Mouse (Mus musculus) hematopoietic multipotent progenitor cell, adult 10-12 weeks (in vitro differentiated cells): ENCODE results near the gene F8a. TPM values are rescaled to one million over a fixed set of nuclear protein-coding genes. Genes with fewer than 3 reads are reported as not detected.

Experiments
- polyA plus RNA-seq: library from polyadenylated mRNA; stranded (reverse); fragments of >175 nt; gene quantifications from 2 replicates; pipeline ENCODE4 v1.2.3, GENCODE M21; 2012; ENCODE audit warnings: low replicate concordance

F8a gene
- polyA plus RNA-seq: 20.1 and 52.4 TPM in 2 replicates

DNA sequence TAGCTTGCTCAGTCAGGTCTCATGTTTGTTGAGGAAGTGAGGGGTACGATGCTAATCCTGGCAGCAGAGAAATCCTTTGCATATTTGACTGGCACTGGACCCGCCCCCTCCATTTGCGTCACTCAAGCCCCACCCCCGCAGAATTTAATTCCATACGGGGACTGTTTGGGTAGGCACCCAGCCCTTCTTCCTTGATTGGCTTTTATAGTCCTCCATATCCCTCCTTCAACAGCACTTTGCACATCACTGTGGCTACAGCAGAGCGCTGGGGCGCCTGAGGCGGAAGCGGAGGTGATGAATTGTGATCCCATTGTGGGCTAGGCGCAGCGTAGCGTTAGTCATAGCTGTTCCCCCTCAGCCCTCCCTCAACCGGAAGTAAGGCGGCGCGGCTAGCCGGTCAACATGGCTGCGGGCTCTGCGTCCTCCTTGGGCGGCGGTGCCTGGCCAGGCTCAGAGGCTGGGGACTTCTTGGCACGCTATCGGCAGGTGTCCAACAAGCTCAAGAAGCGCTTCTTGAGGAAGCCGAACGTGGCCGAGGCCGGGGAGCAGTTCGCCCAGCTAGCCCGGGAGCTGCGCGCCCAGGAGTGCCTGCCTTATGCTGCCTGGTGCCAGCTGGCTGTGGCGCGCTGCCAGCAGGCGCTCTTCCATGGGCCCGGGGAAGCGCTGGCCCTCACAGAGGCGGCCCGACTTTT lies at the start of gene F8a:
Gene F8a, plus strand, starts transcription at position 378 of the 692 bp plus-strand sequence.

GRCm38 (mm10) chrX:73191934-73192333 lies 36.2 kb upstream of the F8a start, which contains the start of gene Xlr3b:
Gene Xlr3b (plus strand): TSS chrX:73192207.

DNA sequence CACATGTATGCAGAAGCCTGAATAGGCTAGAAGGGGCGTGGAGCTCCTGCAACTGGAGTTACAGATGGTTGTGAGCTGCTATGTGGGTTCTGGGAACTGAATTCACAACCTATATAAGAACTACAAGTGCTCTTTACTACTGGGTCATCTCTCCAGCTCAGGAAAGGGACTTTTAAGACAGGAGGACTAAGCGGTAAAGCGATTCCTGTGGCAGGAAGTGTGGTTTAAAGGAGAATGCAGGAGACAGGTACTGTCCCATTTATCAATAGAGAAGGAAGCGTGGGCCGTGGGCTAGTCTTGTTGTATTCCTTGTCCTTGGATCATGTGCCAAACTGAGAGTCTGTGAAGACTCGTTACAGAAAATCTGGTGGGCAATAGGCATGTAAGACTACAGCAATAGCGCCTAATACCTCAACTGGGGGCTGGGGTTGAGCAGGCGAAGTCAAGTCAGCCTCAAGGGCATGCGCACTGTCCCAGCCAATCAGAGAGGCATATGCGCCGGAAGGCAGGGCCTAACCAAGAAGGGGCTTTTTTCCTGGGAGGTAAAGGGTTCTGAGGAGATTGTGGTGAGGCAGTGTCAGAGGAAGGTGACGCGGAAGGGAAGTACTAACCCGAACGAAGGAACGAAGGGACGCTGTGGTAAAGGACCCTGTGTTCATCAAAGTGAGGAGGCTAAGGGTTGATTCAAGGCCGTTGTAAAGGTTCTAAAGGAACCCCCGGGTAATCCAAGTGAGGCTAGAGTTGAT lies 14.1 kb upstream of the F8a start, which contains the start of gene Xlr4b:
Gene Xlr4b, plus strand, starts transcription at position 515 of the 746 bp plus-strand sequence.

DNA sequence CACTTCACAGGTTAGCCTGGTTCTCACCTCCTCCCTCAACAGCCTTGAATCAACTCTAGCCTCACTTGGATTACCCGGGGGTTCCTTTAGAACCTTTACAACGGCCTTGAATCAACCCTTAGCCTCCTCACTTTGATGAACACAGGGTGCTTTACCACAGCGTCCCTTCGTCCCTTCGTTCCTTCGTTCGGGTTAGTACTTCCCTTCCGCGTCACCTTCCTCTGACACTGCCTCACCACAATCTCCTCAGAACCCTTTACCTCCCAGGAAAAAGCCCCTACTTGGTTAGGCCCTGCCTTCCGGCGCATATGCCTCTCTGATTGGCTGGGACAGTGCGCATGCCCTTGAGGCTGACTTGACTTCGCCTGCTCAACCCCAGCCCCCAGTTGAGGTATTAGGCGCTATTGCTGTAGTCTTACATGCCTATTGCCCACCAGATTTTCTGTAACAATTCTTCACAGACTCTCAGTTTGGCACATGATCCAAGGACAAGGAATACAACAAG lies 14.8 kb downstream of the F8a start, which contains the start of gene Xlr4c:
Gene Xlr4c, minus strand, starts transcription at position 310 of the 505 bp plus-strand sequence.

GRCm38 (mm10) chrX:73265270-73265669 lies 37.2 kb downstream of the F8a start, which contains the start of gene Xlr3c:
Gene Xlr3c (minus strand): TSS chrX:73265390.

Other genes with a start within 250 kb of the F8a start
- gene Zfp185, start 241.0 kb upstream of the F8a start, polyA plus RNA-seq: not detected in 2 replicates
- gene Pnma5, start 191.2 kb upstream of the F8a start, polyA plus RNA-seq: not detected in 2 replicates
- gene Pnma3, start 163.5 kb upstream of the F8a start, polyA plus RNA-seq: not detected in 2 replicates
- gene Xlr4a, start 145.8 kb upstream of the F8a start, polyA plus RNA-seq: 0.46 and 0.94 TPM in 2 replicates
- gene Xlr3a, start 131.2 kb upstream of the F8a start, polyA plus RNA-seq: not detected in 2 replicates
- gene Gm14685, start 111.2 kb upstream of the F8a start, polyA plus RNA-seq: 0.04 TPM in 1 of 2 replicates, not detected in the other
- not detected in 2 replicates for gene Xlr5b, start 79.5 kb upstream of the F8a start, polyA plus RNA-seq
- gene DXBay18, start 78.8 kb upstream of the F8a start, polyA plus RNA-seq: not detected in 2 replicates
- gene Spin2d, start 51.3 kb upstream of the F8a start, polyA plus RNA-seq: not detected in 2 replicates
- gene Xlr3b, start 36.1 kb upstream of the F8a start, polyA plus RNA-seq: not detected in 2 replicates
- 2.9 and 7.0 TPM in 2 replicates for gene Xlr4b, start 14.0 kb upstream of the F8a start, polyA plus RNA-seq
- 0.91 and 2.7 TPM in 2 replicates for gene Xlr4c, start 14.8 kb downstream of the F8a start, polyA plus RNA-seq
- gene Xlr3c, start 37.1 kb downstream of the F8a start, polyA plus RNA-seq: not detected in 2 replicates
- not detected in 2 replicates for gene Xlr5a, start 64.7 kb downstream of the F8a start, polyA plus RNA-seq
- not detected in 2 replicates for gene Xlr5c, start 64.7 kb downstream of the F8a start, polyA plus RNA-seq
- gene Gm45015, start 108.5 kb downstream of the F8a start, polyA plus RNA-seq: not detected in 2 replicates
- gene Zfp275, start 114.3 kb downstream of the F8a start, polyA plus RNA-seq: 5.2 and 6.1 TPM in 2 replicates
- gene Gm18336, start 170.4 kb downstream of the F8a start, polyA plus RNA-seq: not detected in 2 replicates
- gene Zfp92, start 182.8 kb downstream of the F8a start, polyA plus RNA-seq: 0.02 TPM in 1 of 2 replicates, not detected in the other
- gene Trex2, start 207.1 kb downstream of the F8a start, polyA plus RNA-seq: not detected in 2 replicates
- 1.4 and 2.4 TPM in 2 replicates for gene Haus7, start 230.8 kb downstream of the F8a start, polyA plus RNA-seq